ENCODE assay signal across 20 mouse cellular contexts in the genomic region with DNA sequence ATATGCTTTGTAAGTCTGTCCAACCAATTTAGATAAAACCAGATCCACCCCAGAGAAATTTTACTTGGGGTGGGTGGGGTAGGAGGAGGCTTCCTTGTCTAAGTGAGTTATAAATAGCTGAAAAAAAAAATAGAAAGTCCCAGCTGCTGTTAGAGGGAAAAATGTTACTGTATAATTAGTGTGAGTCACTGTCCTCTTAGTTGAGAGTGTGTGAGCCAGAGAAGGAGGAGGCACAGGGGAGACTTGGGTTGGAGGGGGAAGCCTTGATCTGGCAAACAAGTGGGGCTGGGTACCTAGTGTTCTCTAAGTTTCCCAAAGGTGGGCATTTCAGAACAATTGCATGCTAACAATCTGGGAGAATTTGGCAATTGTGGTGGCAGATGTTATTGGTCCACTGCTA.
DNase-seq lines count a peak whose midpoint lies in the region; TF ChIP-seq lines count a peak whose summit lies in the region.
"Had no signal": no experiment of that assay in that cellular context is flagged by ENCODE, and none has a peak within 500 bp of the region (broad histone marks: within the 10 kb centered on the region; RNA-seq: fewer than 3 reads in every experiment).

No protein-coding gene starts in this region.

- TF ChIP-seq CTCF in brain, embryonic 14.5 days (IDR thresholded peaks at IDR 0.05; ENCODE audit: borderline replicate concordance, extremely low read depth, insufficient read depth, insufficient read length) = no peak
- no peak for TF ChIP-seq CTCF in left cerebral cortex, adult 2 months (IDR thresholded peaks at IDR 0.05)
- no peak for TF ChIP-seq CTCF in olfactory bulb, adult 2 months (IDR thresholded peaks at IDR 0.05; ENCODE audit: insufficient read depth, low read depth, low read length)

- intact Hi-C loops in left cerebral cortex, adult 2 months (cut with DNase I) = loop anchor here (5.0 kb wide), 2 partner anchors 536 to 869 kb away; no protein-coding TSS in a partner anchor

- no peak overlapping the region for H3K4me3 ChIP-seq in left cerebral cortex, adult 2 months
- H3K4me3 ChIP-seq in olfactory bulb, adult 2 months (ENCODE audit: insufficient read depth, low read depth, low read length) = no peak overlapping the region
- H3K4me3 ChIP-seq: forebrain, embryonic 10.5 days; heart, embryonic 10.5 days; limb, embryonic 15.5 days; megakaryocyte, embryonic 14.5 days had no signal

- no peak for TF ChIP-seq POLR2A in brain, embryonic 14.5 days (IDR thresholded peaks at IDR 0.05; ENCODE audit: borderline replicate concordance, extremely low read depth, insufficient read depth, insufficient read length, poor library complexity, severe bottlenecking)
- no peak for TF ChIP-seq POLR2A in olfactory bulb, adult 2 months (IDR thresholded peaks at IDR 0.05; ENCODE audit: insufficient read depth, low read depth, low read length)

- peak; percentile 20 for DNase-seq in layer of hippocampus, adult 9-11 months
- no peak for DNase-seq in layer of hippocampus, postnatal 10 days (ENCODE audit: low spot score in 2 of 2)
- DNase-seq in brain, embryonic 14.5 days (ENCODE audit: low read depth) = peak; percentile 0
- peak; percentile 7 to 18 for DNase-seq in left cerebral cortex, adult 2 months (ENCODE audit: extremely low spot score in 1 of 2, low spot score in 2 of 2)
- DNase-seq in lung, postnatal 14 days = no peak
- no peak for DNase-seq in ovary, postnatal 14 days (ENCODE audit: low spot score)
- DNase-seq: adrenal gland, adult 2 months; cerebellum, adult 11-12 months; cerebellum, postnatal 25 days; embryo, embryonic 11 days; kidney, adult 9 months; kidney, postnatal 25 days; midbrain, embryonic 14.5 days; thymus, postnatal 25 days had no signal

- H3K4me1 ChIP-seq in olfactory bulb, adult 2 months (ENCODE audit: control insufficient read depth, insufficient read depth, low read length) = peaks cover 3% of the 10 kb centered on the region
- H3K4me1 ChIP-seq: forebrain, embryonic 10.5 days; limb, embryonic 15.5 days; megakaryocyte, embryonic 14.5 days had no signal

- no peak overlapping the region for H3K27ac ChIP-seq in left cerebral cortex, adult 2 months
- peak overlapping the region; percentile 64; the same call in 1 of the 2 replicates for H3K27ac ChIP-seq in olfactory bulb, adult 2 months (ENCODE audit: insufficient read depth, low read depth, low read length)
- H3K27ac ChIP-seq: forebrain, embryonic 10.5 days; heart, embryonic 10.5 days; hindbrain, embryonic 14.5 days; limb, embryonic 15.5 days had no signal

Comparison
In these comparisons a context has a peak if more than half of its experiments do, and no peak if none do; other contexts are left out.
1. DNase-seq: peak in layer of hippocampus, adult 9-11 months (single experiment), brain, embryonic 14.5 days (single experiment) and left cerebral cortex, adult 2 months (2 of 2); none in layer of hippocampus, postnatal 10 days (0 of 2), lung, postnatal 14 days (single experiment) and ovary, postnatal 14 days (single experiment).